In the genomic region with DNA sequence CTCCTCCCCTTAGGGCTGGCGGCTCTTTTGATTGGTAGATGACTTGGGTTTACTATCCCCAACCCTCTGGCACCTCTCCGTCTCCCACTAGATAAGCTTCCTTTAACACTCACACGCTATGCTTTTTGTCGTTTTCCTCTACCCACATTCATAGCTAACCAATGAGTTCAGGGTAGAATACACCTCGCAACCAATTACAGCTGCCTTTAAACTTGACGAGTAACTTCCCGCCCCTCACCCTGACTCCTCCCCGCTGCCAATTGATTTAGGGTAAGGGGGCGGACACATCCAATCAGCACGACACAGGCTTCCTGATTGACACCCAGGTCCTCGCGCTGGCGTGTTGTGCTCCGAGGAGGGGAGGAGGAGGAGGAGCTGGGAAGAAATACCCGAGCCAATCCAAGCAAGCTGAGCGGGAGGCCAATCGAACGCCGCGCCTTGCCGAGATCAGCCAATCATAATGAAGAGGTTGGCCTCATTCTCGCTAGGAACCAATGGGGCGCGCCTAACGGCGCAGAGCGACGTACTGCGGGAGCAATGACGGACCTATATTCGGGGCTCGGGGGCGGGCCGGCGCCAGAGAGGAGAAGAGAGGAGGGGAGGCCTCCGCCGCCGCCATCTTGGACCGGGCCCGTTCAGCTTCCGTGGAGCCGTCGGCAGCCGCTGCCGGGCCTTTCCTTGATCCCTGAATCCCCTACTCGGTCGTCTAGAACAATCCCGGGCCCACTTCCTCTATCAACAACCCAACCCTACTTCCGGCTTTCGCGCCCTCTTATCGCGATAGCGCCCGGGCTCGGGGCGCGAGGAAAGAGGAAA, we compare ENCODE assay signal across 8 mouse cellular contexts. TPM values are rescaled to one million over a fixed set of nuclear protein-coding genes. Genes with fewer than 3 reads are reported as not detected.
DNase-seq lines count a peak whose midpoint lies in the region; ATAC-seq and TF ChIP-seq lines count a peak whose summit lies in the region.

A gene (plus strand): TSS at position 597 of the 816 bp plus-strand sequence.

- no peaks in the 10 kb centered on the region for H3K9me3 ChIP-seq in embryonic facial prominence, embryonic 14.5 days (ENCODE audit: control insufficient read depth, low read length)
- H3K9me3 ChIP-seq in limb, embryonic 13.5 days, result no peaks in the 10 kb centered on the region
- H3K9me3 ChIP-seq in midbrain, embryonic 16.5 days (replicated peaks; ENCODE audit: control insufficient read depth, low read length, poor library complexity, severe bottlenecking), result no peaks in the 10 kb centered on the region

- peak; percentile 81 for TF ChIP-seq POLR2A in heart, adult 2 months (IDR thresholded peaks at IDR 0.05; ENCODE audit: insufficient read depth, low read depth, low read length)

- 0% methylated on average over 48 of the region's 58 CpGs for WGBS in embryonic facial prominence, embryonic 14.5 days
- under 1% methylated on average over 57 of the region's 58 CpGs for WGBS in heart, adult 2 months
- WGBS in limb, embryonic 13.5 days, result under 1% methylated on average over 58 of the region's 58 CpGs
- WGBS in midbrain, embryonic 16.5 days, result under 1% methylated on average over 51 of the region's 58 CpGs

- intact Hi-C loops in heart, adult 2 months (cut with DNase I), result loop anchor here (1.0 to 5.0 kb wide), 2 partner anchors 19 to 47 kb away; a partner anchor contains a TSS

- no peak for TF ChIP-seq CTCF in heart, adult 2 months (IDR thresholded peaks at IDR 0.05)

- H3K4me2 ChIP-seq in embryonic facial prominence, embryonic 14.5 days (ENCODE audit: low read depth, low read length), result peak within 1 kb of the TSS; percentile 78
- H3K4me2 ChIP-seq in limb, embryonic 13.5 days (replicated peaks), result peak within 1 kb of the TSS; percentile 89
- H3K4me2 ChIP-seq in midbrain, embryonic 16.5 days (ENCODE audit: low read length), result peak within 1 kb of the TSS; percentile 76

- H3K36me3 ChIP-seq in embryonic facial prominence, embryonic 14.5 days (ENCODE audit: control insufficient read depth, insufficient read depth, low read length), result peaks cover 23% of the 10 kb centered on the region
- peaks cover 17% of the 10 kb centered on the region for H3K36me3 ChIP-seq in heart, adult 2 months (ENCODE audit: control insufficient read depth, insufficient read depth, low read length)
- H3K36me3 ChIP-seq in limb, embryonic 13.5 days, result peaks cover 42% of the 10 kb centered on the region
- peaks cover 7% of the 10 kb centered on the region for H3K36me3 ChIP-seq in midbrain, embryonic 16.5 days (ENCODE audit: control insufficient read depth, insufficient read depth, low read length)

- ATAC-seq in embryonic facial prominence, embryonic 14.5 days (ENCODE audit: low read depth), result peak; percentile 98
- peak; percentile 98 for ATAC-seq in limb, embryonic 13.5 days (ENCODE audit: low FRiP score, low read depth)
- ATAC-seq in midbrain, embryonic 16.5 days, result peak; percentile 98

- peak; percentile 99 for DNase-seq in 3T3-L1 (ENCODE audit: low read depth, low spot score)
- peak; percentile 94 to 96 for DNase-seq in adrenal gland, postnatal 4 days (ENCODE audit: low spot score in 2 of 2)
- DNase-seq in embryonic facial prominence, embryonic 14.5 days (ENCODE audit: low spot score), result peak; percentile 100
- DNase-seq in heart, adult 2 months, result peak; percentile 94 to 99
- peak; percentile 99 to 100 for DNase-seq in kidney, adult 8-10 months
- peak; percentile 93 to 97 for DNase-seq in spleen, postnatal 10 days (ENCODE audit: low spot score in 2 of 2)

- peaks cover 6% of the 10 kb centered on the region for H3K79me2 ChIP-seq in heart, adult 2 months (replicated peaks; ENCODE audit: control insufficient read depth, insufficient read depth, low read length)

- H3K9ac ChIP-seq in embryonic facial prominence, embryonic 14.5 days (ENCODE audit: low read depth, low read length), result peak within 1 kb of the TSS; percentile 98
- peak within 1 kb of the TSS; percentile 99 for H3K9ac ChIP-seq in heart, adult 2 months (ENCODE audit: low read depth, low read length)
- H3K9ac ChIP-seq in limb, embryonic 13.5 days, result peak within 1 kb of the TSS; percentile 99
- H3K9ac ChIP-seq in midbrain, embryonic 16.5 days (ENCODE audit: low read depth, low read length), result peak within 1 kb of the TSS; percentile 96

- H3K4me1 ChIP-seq in embryonic facial prominence, embryonic 14.5 days (ENCODE audit: control insufficient read depth, insufficient read depth, low read length), result peaks cover 23% of the 10 kb centered on the region
- H3K4me1 ChIP-seq in heart, adult 2 months (ENCODE audit: control insufficient read depth, insufficient read depth, low read length), result peaks cover 18% of the 10 kb centered on the region
- peaks cover 38% of the 10 kb centered on the region for H3K4me1 ChIP-seq in limb, embryonic 13.5 days
- peaks cover 37% of the 10 kb centered on the region for H3K4me1 ChIP-seq in midbrain, embryonic 16.5 days (ENCODE audit: control insufficient read depth, insufficient read depth, low read length)

- H3K4me3 ChIP-seq in embryonic facial prominence, embryonic 14.5 days (ENCODE audit: low read depth, low read length), result peak within 1 kb of the TSS; percentile 87
- peak within 1 kb of the TSS; percentile 79 for H3K4me3 ChIP-seq in heart, adult 2 months
- H3K4me3 ChIP-seq in limb, embryonic 13.5 days, result peak within 1 kb of the TSS; percentile 98
- peak within 1 kb of the TSS; percentile 95 for H3K4me3 ChIP-seq in midbrain, embryonic 16.5 days (ENCODE audit: low read depth, low read length)

- peak within 1 kb of the TSS; percentile 99 for H3K27ac ChIP-seq in embryonic facial prominence, embryonic 14.5 days (replicated peaks; ENCODE audit: low read depth, low read length)
- peak within 1 kb of the TSS; percentile 93 for H3K27ac ChIP-seq in heart, adult 2 months
- H3K27ac ChIP-seq in limb, embryonic 13.5 days, result peak within 1 kb of the TSS; percentile 97
- peak within 1 kb of the TSS; percentile 94 for H3K27ac ChIP-seq in midbrain, embryonic 16.5 days (ENCODE audit: low read length)

- no peak for TF ChIP-seq EP300 in heart, adult 2 months (IDR thresholded peaks at IDR 0.05; ENCODE audit: insufficient read depth, low read depth, low read length)

- H3K27me3 ChIP-seq in embryonic facial prominence, embryonic 14.5 days (replicated peaks; ENCODE audit: control insufficient read depth, insufficient read depth, low read length), result no peaks in the 10 kb centered on the region
- no peaks in the 10 kb centered on the region for H3K27me3 ChIP-seq in heart, adult 2 months (ENCODE audit: control insufficient read depth, insufficient read depth, low read length)
- no peaks in the 10 kb centered on the region for H3K27me3 ChIP-seq in limb, embryonic 13.5 days
- H3K27me3 ChIP-seq in midbrain, embryonic 16.5 days (ENCODE audit: control insufficient read depth, insufficient read depth, low read depth, low read length), result no peaks in the 10 kb centered on the region

RNA-seq across cellular contexts. Expression of the gene that starts here (rescaled TPM):
- 10 to 100 TPM; 65.7 to 68.9 TPM for total RNA-seq in adrenal gland, postnatal 4 days (2021)
- polyA plus RNA-seq in embryonic facial prominence, embryonic 14.5 days (2014; fragmentation: Nextera tagmentation; extraction: Ambion mirVana), result 50.7 and 51.0 TPM in 2 replicates
- total RNA-seq in heart, adult 2 months (2021), result 10 to 100 TPM; 22.1 to 23.1 TPM
- polyA plus RNA-seq in heart, adult 2 months (2012; rRNA removed), result 20.3 and 33.2 TPM in 2 replicates
- 63.7 and 66.8 TPM in 2 replicates for polyA plus RNA-seq in limb, embryonic 13.5 days (2015; fragmentation: Nextera tagmentation; extraction: Ambion mirVana)
- polyA plus RNA-seq in midbrain, embryonic 16.5 days (2015; fragmentation: Nextera tagmentation; extraction: Ambion mirVana), result 37.4 and 38.9 TPM in 2 replicates

Comparison
In these comparisons a context has a peak if more than half of its experiments do, and no peak if none do; other contexts are left out.
1. Peak in every context shown above with its lines: DNase-seq, ATAC-seq, H3K4me3 ChIP-seq and H3K27ac ChIP-seq.